7 mouse cellular contexts compared by ENCODE assay signal in the genomic region with DNA sequence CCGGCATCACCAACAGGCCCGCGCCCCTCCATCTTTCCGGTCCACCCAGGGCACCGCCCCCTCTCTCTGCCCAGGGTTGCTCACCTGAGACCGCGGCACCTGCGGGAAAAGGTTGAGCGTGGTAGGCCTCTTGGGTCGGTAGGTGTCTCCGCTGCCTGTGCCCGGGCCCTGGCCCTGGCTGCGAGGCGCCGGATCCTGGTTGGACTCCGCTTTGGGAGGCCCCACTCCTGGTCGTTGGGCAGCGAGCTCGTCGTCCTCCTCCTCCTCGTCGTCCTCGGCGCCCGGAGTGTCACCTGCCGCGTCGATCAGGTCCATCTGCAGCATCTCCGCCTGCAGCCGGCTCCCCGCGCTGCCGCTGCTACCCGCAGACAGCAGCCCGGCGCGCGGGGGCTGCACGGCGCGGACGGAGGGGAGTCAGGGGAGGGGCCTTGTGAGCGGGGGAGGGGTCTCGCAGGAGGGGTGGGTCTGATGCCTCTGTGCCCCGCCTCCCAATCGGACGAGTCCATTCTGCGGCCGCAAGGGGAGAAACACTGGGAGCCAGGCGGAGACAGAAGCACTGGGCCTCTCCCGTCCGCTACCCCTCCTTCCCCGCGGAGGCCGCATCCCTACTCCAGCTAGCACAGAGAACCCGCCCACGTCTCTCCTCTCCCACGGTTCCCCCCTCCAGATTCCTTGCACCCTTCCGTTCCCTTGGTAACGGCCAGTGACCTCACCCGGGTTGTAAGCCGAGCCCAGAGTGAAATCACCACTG. TPM values are rescaled to one million over a fixed set of nuclear protein-coding genes. Genes with fewer than 3 reads are reported as not detected.
DNase-seq lines count a peak whose midpoint lies in the region; ATAC-seq and TF ChIP-seq lines count a peak whose summit lies in the region.

No protein-coding gene starts in this region.

- no peak for TF ChIP-seq POLR2A in kidney, adult 2 months (IDR thresholded peaks at IDR 0.05; ENCODE audit: low read depth, low read length)

- H3K4me3 ChIP-seq in embryonic facial prominence, embryonic 12.5 days = peak overlapping the region; percentile 71
- H3K4me3 ChIP-seq in kidney, adult 2 months (ENCODE audit: insufficient read depth, low read depth, low read length) = peak overlapping the region; percentile 68
- peak overlapping the region; percentile 64 for H3K4me3 ChIP-seq in limb, embryonic 11.5 days (ENCODE audit: low read depth, low read length)
- H3K4me3 ChIP-seq in midbrain, embryonic 16.5 days (ENCODE audit: low read depth, low read length) = peak overlapping the region; percentile 67
- peak overlapping the region; percentile 65 for H3K4me3 ChIP-seq in stomach, embryonic 15.5 days (replicated peaks)

- H3K4me1 ChIP-seq in embryonic facial prominence, embryonic 12.5 days = peaks cover 53% of the 10 kb centered on the region
- no peaks in the 10 kb centered on the region; the same call in 1 of the 2 replicates for H3K4me1 ChIP-seq in kidney, adult 2 months (ENCODE audit: control insufficient read depth, insufficient read depth, low read length)
- peaks cover 39% of the 10 kb centered on the region for H3K4me1 ChIP-seq in limb, embryonic 11.5 days (ENCODE audit: control insufficient read depth, insufficient read depth, low read length)
- H3K4me1 ChIP-seq in midbrain, embryonic 16.5 days (ENCODE audit: control insufficient read depth, insufficient read depth, low read length) = peaks cover 45% of the 10 kb centered on the region
- H3K4me1 ChIP-seq in stomach, embryonic 15.5 days = peaks cover 50% of the 10 kb centered on the region

- peaks cover 36% of the 10 kb centered on the region for H3K36me3 ChIP-seq in embryonic facial prominence, embryonic 12.5 days
- H3K36me3 ChIP-seq in kidney, adult 2 months (ENCODE audit: control insufficient read depth, insufficient read depth, low read length) = no peaks in the 10 kb centered on the region
- peaks cover 5% of the 10 kb centered on the region; the same call in 1 of the 2 replicates for H3K36me3 ChIP-seq in limb, embryonic 11.5 days (ENCODE audit: control insufficient read depth, insufficient read depth, low read length)
- H3K36me3 ChIP-seq in midbrain, embryonic 16.5 days (ENCODE audit: control insufficient read depth, insufficient read depth, low read length) = peaks cover 23% of the 10 kb centered on the region
- H3K36me3 ChIP-seq in stomach, embryonic 15.5 days = peaks cover 10% of the 10 kb centered on the region; the same call in 1 of the 2 replicates

- no peaks in the 10 kb centered on the region for H3K27me3 ChIP-seq in embryonic facial prominence, embryonic 12.5 days
- H3K27me3 ChIP-seq in kidney, adult 2 months (replicated peaks; ENCODE audit: control insufficient read depth, insufficient read depth, low read length) = no peaks in the 10 kb centered on the region
- no peaks in the 10 kb centered on the region; the same call in 1 of the 2 replicates for H3K27me3 ChIP-seq in limb, embryonic 11.5 days (ENCODE audit: control insufficient read depth, insufficient read depth, low read length)
- no peaks in the 10 kb centered on the region for H3K27me3 ChIP-seq in midbrain, embryonic 16.5 days (ENCODE audit: control insufficient read depth, insufficient read depth, low read depth, low read length)
- H3K27me3 ChIP-seq in stomach, embryonic 15.5 days (replicated peaks) = no peaks in the 10 kb centered on the region

- peak; percentile 93 for ATAC-seq in embryonic facial prominence, embryonic 12.5 days (ENCODE audit: insufficient number of reproducible peaks, insufficient read depth, low FRiP score, low TSS enrichment)
- ATAC-seq in limb, embryonic 11.5 days (ENCODE audit: insufficient number of reproducible peaks, low FRiP score, low TSS enrichment, low read depth) = peak; percentile 88
- peak; percentile 89 for ATAC-seq in midbrain, embryonic 16.5 days
- ATAC-seq in stomach, embryonic 15.5 days (ENCODE audit: insufficient read depth, low FRiP score, low read depth) = peak; percentile 89

- H3K9ac ChIP-seq in embryonic facial prominence, embryonic 12.5 days = peak overlapping the region; percentile 70
- H3K9ac ChIP-seq in limb, embryonic 11.5 days (ENCODE audit: low read length) = peak overlapping the region; percentile 65
- peak overlapping the region; percentile 78 for H3K9ac ChIP-seq in midbrain, embryonic 16.5 days (ENCODE audit: low read depth, low read length)
- H3K9ac ChIP-seq in stomach, embryonic 15.5 days = peak overlapping the region; percentile 26

- peak; percentile 83 for DNase-seq in adrenal gland, postnatal 25 days
- DNase-seq in heart, adult 8-10 months (ENCODE audit: low spot score) = peak; percentile 82
- peak; percentile 88 for DNase-seq in kidney, adult 2 months
- DNase-seq in limb, embryonic 11.5 days (ENCODE audit: low spot score) = peak; percentile 94

- under 1% methylated on average over 62 of the region's 62 CpGs for WGBS in embryonic facial prominence, embryonic 12.5 days
- 1% methylated on average over 62 of the region's 62 CpGs for WGBS in kidney, adult 2 months
- under 1% methylated on average over 56 of the region's 62 CpGs for WGBS in limb, embryonic 11.5 days
- under 1% methylated on average over 60 of the region's 62 CpGs for WGBS in midbrain, embryonic 16.5 days
- WGBS in stomach, embryonic 15.5 days = under 1% methylated on average over 55 of the region's 62 CpGs

- H3K9me3 ChIP-seq in embryonic facial prominence, embryonic 12.5 days = no peaks in the 10 kb centered on the region
- no peaks in the 10 kb centered on the region for H3K9me3 ChIP-seq in limb, embryonic 11.5 days (ENCODE audit: control insufficient read depth, low read length)
- no peaks in the 10 kb centered on the region for H3K9me3 ChIP-seq in midbrain, embryonic 16.5 days (replicated peaks; ENCODE audit: control insufficient read depth, low read length, poor library complexity, severe bottlenecking)
- H3K9me3 ChIP-seq in stomach, embryonic 15.5 days = no peaks in the 10 kb centered on the region

- peak overlapping the region; percentile 92 for H3K4me2 ChIP-seq in embryonic facial prominence, embryonic 12.5 days (replicated peaks)
- H3K4me2 ChIP-seq in limb, embryonic 11.5 days (ENCODE audit: low read depth, severe bottlenecking) = peak overlapping the region; percentile 88
- peak overlapping the region; percentile 73 for H3K4me2 ChIP-seq in midbrain, embryonic 16.5 days (ENCODE audit: low read length)
- peak overlapping the region; percentile 65 for H3K4me2 ChIP-seq in stomach, embryonic 15.5 days

- no peak for TF ChIP-seq CTCF in kidney, adult 2 months (conservative IDR thresholded peaks at IDR 0.05; ENCODE audit: insufficient read depth, insufficient read length, low read depth, low read length)

- peak overlapping the region; percentile 74 for H3K27ac ChIP-seq in embryonic facial prominence, embryonic 12.5 days
- peak overlapping the region; percentile 63; the same call in 1 of the 2 replicates for H3K27ac ChIP-seq in kidney, adult 2 months (ENCODE audit: insufficient read depth, low read depth, low read length)
- peak overlapping the region; percentile 65; the same call in 1 of the 2 replicates for H3K27ac ChIP-seq in limb, embryonic 11.5 days (replicated peaks; ENCODE audit: low read depth, low read length)
- peak overlapping the region; percentile 94 for H3K27ac ChIP-seq in midbrain, embryonic 16.5 days (ENCODE audit: low read length)
- H3K27ac ChIP-seq in stomach, embryonic 15.5 days = peak overlapping the region; percentile 76; the same call in 1 of the 2 replicates

RNA-seq across cellular contexts. Expression of gene 1700029I15Rik, which starts 6.7 kb away (rescaled TPM):
- total RNA-seq in adrenal gland, postnatal 25 days (2021) = 18.7 and 19.1 TPM in 2 replicates
- polyA plus RNA-seq in embryonic facial prominence, embryonic 12.5 days (2016; fragmentation: Nextera tagmentation; extraction: Ambion mirVana) = 4.7 and 5.4 TPM in 2 replicates
- 1 to 10 TPM in 2 of 4 experiments, under 1 TPM in 2; 0.26 to 1.5 (median 0.86) TPM for total RNA-seq in heart, adult 8-10 months (2022)
- 4.3 and 5.3 TPM in 2 replicates for polyA plus RNA-seq in kidney, adult 2 months (2012; rRNA removed)
- 1.2 and 1.9 TPM in 2 replicates for polyA plus RNA-seq in limb, embryonic 11.5 days (2014; fragmentation: Nextera tagmentation; extraction: Ambion mirVana)
- polyA plus RNA-seq in midbrain, embryonic 16.5 days (2015; fragmentation: Nextera tagmentation; extraction: Ambion mirVana) = 6.1 and 9.5 TPM in 2 replicates
- polyA plus RNA-seq in stomach, embryonic 15.5 days (2015; fragmentation: Nextera tagmentation; extraction: Ambion mirVana) = 3.4 and 4.0 TPM in 2 replicates

RNA-seq across cellular contexts. Expression of gene Mapk8ip1, which starts 12.0 kb away (rescaled TPM):
- total RNA-seq in adrenal gland, postnatal 25 days (2021) = 27.0 and 30.8 TPM in 2 replicates
- polyA plus RNA-seq in embryonic facial prominence, embryonic 12.5 days (2016; fragmentation: Nextera tagmentation; extraction: Ambion mirVana) = 49.0 and 55.8 TPM in 2 replicates
- 1 to 10 TPM; 3.4 to 4.6 (median 3.9) TPM for total RNA-seq in heart, adult 8-10 months (2022)
- polyA plus RNA-seq in kidney, adult 2 months (2012; rRNA removed) = 41.5 and 49.3 TPM in 2 replicates
- 15.1 and 19.9 TPM in 2 replicates for polyA plus RNA-seq in limb, embryonic 11.5 days (2014; fragmentation: Nextera tagmentation; extraction: Ambion mirVana)
- 126 and 129 TPM in 2 replicates for polyA plus RNA-seq in midbrain, embryonic 16.5 days (2015; fragmentation: Nextera tagmentation; extraction: Ambion mirVana)
- polyA plus RNA-seq in stomach, embryonic 15.5 days (2015; fragmentation: Nextera tagmentation; extraction: Ambion mirVana) = 23.4 and 24.6 TPM in 2 replicates

RNA-seq across cellular contexts. Expression of gene Large2, which starts 14.4 kb away (rescaled TPM):
- 2.8 and 4.1 TPM in 2 replicates for total RNA-seq in adrenal gland, postnatal 25 days (2021)
- polyA plus RNA-seq in embryonic facial prominence, embryonic 12.5 days (2016; fragmentation: Nextera tagmentation; extraction: Ambion mirVana) = 10.3 and 10.5 TPM in 2 replicates
- under 1 TPM in 1 of 4 experiments, not detected in 3; 0.75 TPM for total RNA-seq in heart, adult 8-10 months (2022)
- 54.1 and 70.7 TPM in 2 replicates for polyA plus RNA-seq in kidney, adult 2 months (2012; rRNA removed)
- 11.8 and 13.2 TPM in 2 replicates for polyA plus RNA-seq in limb, embryonic 11.5 days (2014; fragmentation: Nextera tagmentation; extraction: Ambion mirVana)
- polyA plus RNA-seq in midbrain, embryonic 16.5 days (2015; fragmentation: Nextera tagmentation; extraction: Ambion mirVana) = 1.9 and 2.0 TPM in 2 replicates
- 13.4 and 13.9 TPM in 2 replicates for polyA plus RNA-seq in stomach, embryonic 15.5 days (2015; fragmentation: Nextera tagmentation; extraction: Ambion mirVana)

RNA-seq across cellular contexts. Expression of gene Pex16, which starts 14.6 kb away (rescaled TPM):
- 169 and 237 TPM in 2 replicates for total RNA-seq in adrenal gland, postnatal 25 days (2021)
- polyA plus RNA-seq in embryonic facial prominence, embryonic 12.5 days (2016; fragmentation: Nextera tagmentation; extraction: Ambion mirVana) = 18.4 and 19.7 TPM in 2 replicates
- 10 to 100 TPM; 22.2 to 28.5 (median 25.3) TPM for total RNA-seq in heart, adult 8-10 months (2022)
- 81.9 and 92.5 TPM in 2 replicates for polyA plus RNA-seq in kidney, adult 2 months (2012; rRNA removed)
- polyA plus RNA-seq in limb, embryonic 11.5 days (2014; fragmentation: Nextera tagmentation; extraction: Ambion mirVana) = 14.2 and 15.1 TPM in 2 replicates
- 39.7 and 40.1 TPM in 2 replicates for polyA plus RNA-seq in midbrain, embryonic 16.5 days (2015; fragmentation: Nextera tagmentation; extraction: Ambion mirVana)
- 28.0 and 28.6 TPM in 2 replicates for polyA plus RNA-seq in stomach, embryonic 15.5 days (2015; fragmentation: Nextera tagmentation; extraction: Ambion mirVana)

RNA-seq across cellular contexts. Expression of gene Cry2, which starts 44.8 kb away (rescaled TPM):
- 35.5 and 44.7 TPM in 2 replicates for total RNA-seq in adrenal gland, postnatal 25 days (2021)
- 28.8 and 29.7 TPM in 2 replicates for polyA plus RNA-seq in embryonic facial prominence, embryonic 12.5 days (2016; fragmentation: Nextera tagmentation; extraction: Ambion mirVana)
- total RNA-seq in heart, adult 8-10 months (2022) = 10 to 100 TPM; 22.6 to 35.6 (median 32.8) TPM
- polyA plus RNA-seq in kidney, adult 2 months (2012; rRNA removed) = 13.5 and 15.3 TPM in 2 replicates
- 18.0 and 18.1 TPM in 2 replicates for polyA plus RNA-seq in limb, embryonic 11.5 days (2014; fragmentation: Nextera tagmentation; extraction: Ambion mirVana)
- polyA plus RNA-seq in midbrain, embryonic 16.5 days (2015; fragmentation: Nextera tagmentation; extraction: Ambion mirVana) = 51.6 and 53.4 TPM in 2 replicates
- polyA plus RNA-seq in stomach, embryonic 15.5 days (2015; fragmentation: Nextera tagmentation; extraction: Ambion mirVana) = 19.2 and 23.6 TPM in 2 replicates

Comparison
In these comparisons a context has a peak if more than half of its experiments do, and no peak if none do; other contexts are left out.
1. Peak in every context shown above with its lines: DNase-seq, ATAC-seq, H3K4me3 ChIP-seq and H3K27ac ChIP-seq.
2. H3K9ac ChIP-seq: peak in every context shown above with its lines; median percentile 78 in midbrain, embryonic 16.5 days; 70 in embryonic facial prominence, embryonic 12.5 days; 65 in limb, embryonic 11.5 days; 26 in stomach, embryonic 15.5 days.